Comparison of ENCODE assay signal across 8 mouse cellular contexts in the genomic region with DNA sequence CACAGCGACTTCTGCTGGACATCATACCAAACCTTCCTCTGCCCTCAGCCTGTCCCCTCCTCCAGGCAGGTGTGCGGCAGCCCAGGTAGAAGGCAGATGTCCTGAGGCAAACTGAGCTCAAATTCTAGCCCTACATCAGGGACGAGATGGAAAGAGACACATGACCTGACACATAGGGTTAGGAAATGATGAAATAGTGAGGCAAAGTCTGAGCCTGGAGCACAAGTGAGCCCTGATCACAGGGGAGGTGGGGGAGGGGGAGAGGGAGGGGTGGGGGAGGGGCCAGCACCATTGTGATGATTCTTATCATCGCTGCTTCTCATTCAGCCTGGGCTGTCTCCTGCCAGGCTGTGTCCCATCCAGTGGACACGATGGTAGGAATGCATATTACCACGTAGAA. TPM values are rescaled to one million over a fixed set of nuclear protein-coding genes. Genes with fewer than 3 reads are reported as not detected.
DNase-seq lines count a peak whose midpoint lies in the region; ATAC-seq and TF ChIP-seq lines count a peak whose summit lies in the region.

No protein-coding gene starts in this region.

- no peak overlapping the region for H3K4me2 ChIP-seq in limb, embryonic 14.5 days (replicated peaks; ENCODE audit: low read depth, low read length, severe bottlenecking)
- H3K4me2 ChIP-seq in stomach, embryonic 14.5 days (replicated peaks; ENCODE audit: low read depth, low read length) = no peak overlapping the region

- 0 out of 2 replicates have a peak overlapping the region, but pooled peaks have one; percentile 10 for H3K9ac ChIP-seq in heart, adult 2 months (ENCODE audit: low read depth, low read length)
- H3K9ac ChIP-seq in limb, embryonic 14.5 days (ENCODE audit: low read depth, low read length, severe bottlenecking) = no peak overlapping the region
- H3K9ac ChIP-seq in stomach, embryonic 14.5 days (replicated peaks; ENCODE audit: low read depth, low read length) = no peak overlapping the region

- H3K36me3 ChIP-seq in heart, adult 2 months (ENCODE audit: control insufficient read depth, insufficient read depth, low read length) = no peaks in the 10 kb centered on the region
- peaks cover 29% of the 10 kb centered on the region for H3K36me3 ChIP-seq in megakaryocyte, embryonic 14.5 days (replicated peaks; ENCODE audit: low read length)
- peaks cover 12% of the 10 kb centered on the region for H3K36me3 ChIP-seq in limb, embryonic 14.5 days (ENCODE audit: control insufficient read depth, insufficient read depth, low read length)
- peaks cover 2% of the 10 kb centered on the region; the same call in 1 of the 2 replicates for H3K36me3 ChIP-seq in stomach, embryonic 14.5 days (ENCODE audit: control insufficient read depth, insufficient read depth, low read length)

- TF ChIP-seq CTCF in heart, adult 2 months (IDR thresholded peaks at IDR 0.05) = no peak

- no peaks in the 10 kb centered on the region; the same call in 1 of the 2 replicates for H3K79me2 ChIP-seq in heart, adult 2 months (replicated peaks; ENCODE audit: control insufficient read depth, insufficient read depth, low read length)

- intact Hi-C loops in heart, adult 2 months (cut with DNase I) = loop anchor here (2.0 kb wide), 1 partner anchor 19 kb away; no protein-coding TSS in a partner anchor

- H3K9me3 ChIP-seq in megakaryocyte, embryonic 14.5 days = no peaks in the 10 kb centered on the region
- no peaks in the 10 kb centered on the region for H3K9me3 ChIP-seq in limb, embryonic 14.5 days (ENCODE audit: control insufficient read depth, low read length)
- H3K9me3 ChIP-seq in stomach, embryonic 14.5 days (ENCODE audit: control insufficient read depth, low read depth, low read length) = no peaks in the 10 kb centered on the region

- WGBS in heart, adult 2 months = 54% methylated on average over 6 of the region's 6 CpGs
- WGBS in limb, embryonic 14.5 days = 61% methylated on average over 6 of the region's 6 CpGs
- WGBS in stomach, embryonic 14.5 days = 59% methylated on average over 6 of the region's 6 CpGs

- no peak for DNase-seq in heart, adult 2 months
- no peak for DNase-seq in heart, adult 18-20 months
- DNase-seq in limb, embryonic 14.5 days (ENCODE audit: low spot score) = no peak
- DNase-seq in cerebellum, adult 11-12 months = no peak
- DNase-seq in c-Kit-positive CD71-positive TER-119-positive erythroid progenitor cells, embryonic 14.5 days (ENCODE audit: low spot score) = no peak

- no peak for TF ChIP-seq POLR2A in heart, adult 2 months (IDR thresholded peaks at IDR 0.05; ENCODE audit: insufficient read depth, low read depth, low read length)
- no peak for TF ChIP-seq POLR2A in limb, embryonic 14.5 days (IDR thresholded peaks at IDR 0.05; ENCODE audit: borderline replicate concordance, extremely low read depth, insufficient read depth, insufficient read length)

- ATAC-seq in megakaryocyte, adult 5-6 weeks (ENCODE audit: poor library complexity, severe bottlenecking) = no peak
- no peak for ATAC-seq in limb, embryonic 14.5 days (ENCODE audit: low FRiP score, low read depth)
- no peak for ATAC-seq in stomach, embryonic 14.5 days (ENCODE audit: insufficient number of reproducible peaks, insufficient read depth, low FRiP score, low read depth)

- H3K27me3 ChIP-seq in heart, adult 2 months (ENCODE audit: control insufficient read depth, insufficient read depth, low read length) = no peaks in the 10 kb centered on the region
- no peaks in the 10 kb centered on the region for H3K27me3 ChIP-seq in megakaryocyte, embryonic 14.5 days (replicated peaks)
- no peaks in the 10 kb centered on the region for H3K27me3 ChIP-seq in limb, embryonic 14.5 days (ENCODE audit: control insufficient read depth, insufficient read depth, low read length)
- no peaks in the 10 kb centered on the region for H3K27me3 ChIP-seq in stomach, embryonic 14.5 days (ENCODE audit: control insufficient read depth, insufficient read depth, low read length)

- peaks cover 42% of the 10 kb centered on the region for H3K4me1 ChIP-seq in heart, adult 2 months (ENCODE audit: control insufficient read depth, insufficient read depth, low read length)
- peaks cover 98% of the 10 kb centered on the region for H3K4me1 ChIP-seq in megakaryocyte, embryonic 14.5 days
- peaks cover 36% of the 10 kb centered on the region for H3K4me1 ChIP-seq in limb, embryonic 14.5 days (ENCODE audit: control insufficient read depth, insufficient read depth, low read length)
- H3K4me1 ChIP-seq in stomach, embryonic 14.5 days (ENCODE audit: control insufficient read depth, insufficient read depth, low read length) = peaks cover 16% of the 10 kb centered on the region; the same call in 1 of the 2 replicates

- H3K27ac ChIP-seq in heart, adult 2 months = peak overlapping the region; percentile 83
- H3K27ac ChIP-seq in limb, embryonic 14.5 days (replicated peaks; ENCODE audit: low read depth, low read length) = peak overlapping the region; percentile 65
- H3K27ac ChIP-seq in stomach, embryonic 14.5 days (ENCODE audit: low read length) = peak overlapping the region; percentile 12; the same call in 1 of the 2 replicates

- no peak overlapping the region for H3K4me3 ChIP-seq in heart, adult 2 months
- H3K4me3 ChIP-seq in megakaryocyte, embryonic 14.5 days (replicated peaks) = peak overlapping the region; percentile 62
- no peak overlapping the region for H3K4me3 ChIP-seq in limb, embryonic 14.5 days (replicated peaks; ENCODE audit: low read length)
- no peak overlapping the region for H3K4me3 ChIP-seq in stomach, embryonic 14.5 days (ENCODE audit: low read depth, low read length)

- TF ChIP-seq EP300 in heart, adult 2 months (IDR thresholded peaks at IDR 0.05; ENCODE audit: insufficient read depth, low read depth, low read length) = no peak

RNA-seq across cellular contexts. Expression of a gene that starts 40.0 kb away (rescaled TPM):
- total RNA-seq in heart, adult 2 months (2021) = 10 to 100 TPM; 61.4 to 71.3 TPM
- polyA plus RNA-seq in heart, adult 2 months (2012; rRNA removed) = 122 and 171 TPM in 2 replicates
- 10 to 100 TPM; 50.3 to 57.1 TPM for total RNA-seq in heart, adult 18-20 months (2021)
- 11.6 and 65.1 TPM in 2 replicates for polyA plus RNA-seq in megakaryocyte, embryonic 14.5 days (2012; ENCODE audit: insufficient read depth, low replicate concordance)
- 265 and 280 TPM in 2 replicates for total RNA-seq in megakaryocyte, adult 5-6 weeks (2015)
- 58.9 and 72.1 TPM in 2 replicates for total RNA-seq in megakaryocyte, adult 5-6 weeks (2017)
- 29.6 and 45.2 TPM in 2 replicates for polyA plus RNA-seq in limb, embryonic 14.5 days (2012; rRNA removed)
- polyA plus RNA-seq in limb, embryonic 14.5 days (2014; fragmentation: Nextera tagmentation; extraction: Ambion mirVana) = 25.0 and 27.7 TPM in 2 replicates
- 16.2 and 21.0 TPM in 2 replicates for polyA plus RNA-seq in stomach, embryonic 14.5 days (2014; fragmentation: Nextera tagmentation; extraction: Ambion mirVana)

RNA-seq across cellular contexts. Expression of a gene that starts 40.6 kb away (rescaled TPM):
- 10 to 100 TPM; 53.6 to 59.4 TPM for total RNA-seq in heart, adult 2 months (2021)
- 64.4 and 84.3 TPM in 2 replicates for polyA plus RNA-seq in heart, adult 2 months (2012; rRNA removed)
- 10 to 100 TPM; 50.4 to 56.6 TPM for total RNA-seq in heart, adult 18-20 months (2021)
- 21.0 and 26.5 TPM in 2 replicates for polyA plus RNA-seq in megakaryocyte, embryonic 14.5 days (2012; ENCODE audit: insufficient read depth, low replicate concordance)
- 18.9 and 22.1 TPM in 2 replicates for total RNA-seq in megakaryocyte, adult 5-6 weeks (2015)
- 9.6 and 16.3 TPM in 2 replicates for total RNA-seq in megakaryocyte, adult 5-6 weeks (2017)
- polyA plus RNA-seq in limb, embryonic 14.5 days (2012; rRNA removed) = 222 and 267 TPM in 2 replicates
- 156 and 157 TPM in 2 replicates for polyA plus RNA-seq in limb, embryonic 14.5 days (2014; fragmentation: Nextera tagmentation; extraction: Ambion mirVana)
- 133 and 142 TPM in 2 replicates for polyA plus RNA-seq in stomach, embryonic 14.5 days (2014; fragmentation: Nextera tagmentation; extraction: Ambion mirVana)

Comparison
In these comparisons a context has a peak if more than half of its experiments do, and no peak if none do; other contexts are left out.
1. H3K27ac ChIP-seq: peak in every context shown above with its lines; median percentile 83 in heart, adult 2 months; 65 in limb, embryonic 14.5 days; 12 in stomach, embryonic 14.5 days.